ENCODE assay signal across 22 mouse cellular contexts in genomic region chr4:120280432-120280831, GRCm38 (mm10). TPM values are rescaled to one million over a fixed set of nuclear protein-coding genes. Genes with fewer than 3 reads are reported as not detected.
DNase-seq lines count a peak whose midpoint lies in the region; ATAC-seq and TF ChIP-seq lines count a peak whose summit lies in the region.
"Had no signal": no experiment of that assay in that cellular context is flagged by ENCODE, and none has a peak within 500 bp of the region (broad histone marks: within the 10 kb centered on the region; RNA-seq: fewer than 3 reads in every experiment).

No protein-coding gene starts in this region.

- no peak for TF ChIP-seq CTCF in left cerebral cortex, adult 2 months (IDR thresholded peaks at IDR 0.05)

- DNase-seq in forebrain, embryonic 11.5 days (ENCODE audit: low spot score) = no peak
- no peak for DNase-seq in frontal cortex, postnatal 14 days (ENCODE audit: low spot score in 2 of 2)
- DNase-seq in left cerebral cortex, adult 2 months (ENCODE audit: extremely low spot score in 1 of 2, low spot score in 2 of 2) = no peak
- no peak for DNase-seq in left cerebral cortex, postnatal 4 days
- peak; percentile 72 for DNase-seq in brain, adult 2 months (ENCODE audit: low read depth, low spot score)
- DNase-seq: adrenal gland, postnatal 10 days; B cell, adult 2 months; cerebellum, adult 2 months; gastrocnemius, postnatal 10 days; heart, adult 2 months; heart, postnatal 14 days had no signal

- H3K9ac ChIP-seq in forebrain, embryonic 13.5 days = no peak overlapping the region
- H3K9ac ChIP-seq in forebrain, embryonic 11.5 days (ENCODE audit: low read length) = no peak overlapping the region
- H3K9ac ChIP-seq: heart, embryonic 15.5 days; hindbrain, embryonic 13.5 days had no signal

- ATAC-seq in forebrain, embryonic 13.5 days = no peak
- ATAC-seq in forebrain, embryonic 11.5 days (replicated peaks; ENCODE audit: low FRiP score) = no peak
- peak; percentile 39 for ATAC-seq in frontal cortex, adult (ENCODE audit: low TSS enrichment)
- no peak for ATAC-seq in activated CD4-positive, CD25-positive, alpha-beta regulatory T cell, adult 4 months
- ATAC-seq: CD4-positive, CD25-positive, alpha-beta regulatory T cell, adult 4 months; hindbrain, postnatal 0 days had no signal

- H3K4me1 ChIP-seq in forebrain, embryonic 13.5 days = peaks cover 99% of the 10 kb centered on the region
- peaks cover 13% of the 10 kb centered on the region for H3K4me1 ChIP-seq in forebrain, embryonic 11.5 days (replicated peaks; ENCODE audit: control insufficient read depth, insufficient read depth, low read length)

- no peak overlapping the region for H3K4me3 ChIP-seq in forebrain, embryonic 13.5 days
- no peak overlapping the region for H3K4me3 ChIP-seq in forebrain, embryonic 11.5 days (ENCODE audit: low read depth, low read length)
- H3K4me3 ChIP-seq in left cerebral cortex, adult 2 months = no peak overlapping the region
- H3K4me3 ChIP-seq: embryonic facial prominence, embryonic 10.5 days; heart, adult 2 months; heart, embryonic 15.5 days; hindbrain, embryonic 13.5 days had no signal

- H3K27ac ChIP-seq in forebrain, embryonic 13.5 days = peak overlapping the region; percentile 95
- H3K27ac ChIP-seq in forebrain, embryonic 11.5 days (ENCODE audit: low read depth, low read length) = no peak overlapping the region
- peak overlapping the region; percentile 19; the same call in 1 of the 2 replicates for H3K27ac ChIP-seq in left cerebral cortex, adult 2 months
- H3K27ac ChIP-seq: embryonic facial prominence, embryonic 10.5 days; heart, adult 2 months; heart, embryonic 15.5 days; hindbrain, embryonic 13.5 days; hindbrain, postnatal 0 days had no signal

- peak overlapping the region; percentile 92; the same call in 1 of the 2 replicates for H3K4me2 ChIP-seq in forebrain, embryonic 13.5 days
- H3K4me2 ChIP-seq in forebrain, embryonic 11.5 days (ENCODE audit: low read depth, low read length, severe bottlenecking) = no peak overlapping the region
- H3K4me2 ChIP-seq: heart, embryonic 11.5 days; heart, embryonic 15.5 days; hindbrain, embryonic 13.5 days had no signal

- peaks cover 11% of the 10 kb centered on the region for H3K36me3 ChIP-seq in forebrain, embryonic 13.5 days (ENCODE audit: poor library complexity, severe bottlenecking)
- no peaks in the 10 kb centered on the region for H3K36me3 ChIP-seq in forebrain, embryonic 11.5 days (ENCODE audit: control insufficient read depth, insufficient read depth, low read length)
- H3K36me3 ChIP-seq: embryonic facial prominence, embryonic 10.5 days; G1E; heart, embryonic 15.5 days had no signal

- peaks cover 8% of the 10 kb centered on the region; the same call in 1 of the 2 replicates for H3K27me3 ChIP-seq in forebrain, embryonic 13.5 days
- H3K27me3 ChIP-seq in forebrain, embryonic 11.5 days (ENCODE audit: control insufficient read depth, insufficient read depth, low read length) = peaks cover 33% of the 10 kb centered on the region

- intact Hi-C loops in left cerebral cortex, adult 2 months (cut with DNase I) = no loop called here
- intact Hi-C loops in left cerebral cortex, postnatal 4 days (cut with DNase I) = loop anchor here (5.0 kb wide), 1 partner anchor 33 kb away; no protein-coding TSS in a partner anchor

- 85% methylated on average over 12 of the region's 12 CpGs for WGBS in forebrain, embryonic 13.5 days
- WGBS in forebrain, embryonic 11.5 days = 87% methylated on average over 12 of the region's 12 CpGs

- H3K9me3 ChIP-seq in forebrain, embryonic 13.5 days (replicated peaks) = no peaks in the 10 kb centered on the region
- no peaks in the 10 kb centered on the region for H3K9me3 ChIP-seq in forebrain, embryonic 11.5 days (ENCODE audit: control insufficient read depth, low read length)
- H3K9me3 ChIP-seq: embryonic facial prominence, embryonic 10.5 days; heart, embryonic 15.5 days; hindbrain, embryonic 13.5 days had no signal

RNA-seq across cellular contexts. Expression of gene Foxo6, which starts 6.7 kb away (rescaled TPM):
- polyA plus RNA-seq in forebrain, embryonic 13.5 days (2015; fragmentation: Nextera tagmentation; extraction: Ambion mirVana) = 3.1 and 3.8 TPM in 2 replicates
- 0.39 and 1.1 TPM in 2 replicates for polyA plus RNA-seq in forebrain, embryonic 11.5 days (2014; fragmentation: Nextera tagmentation; extraction: Ambion mirVana)
- total RNA-seq in left cerebral cortex, adult 2 months (2021) = 10 to 100 TPM; 11.3 to 17.1 TPM
- 10 to 100 TPM; 45.7 to 46.8 TPM for total RNA-seq in left cerebral cortex, postnatal 4 days (2021)
- not detected for polyA plus RNA-seq in activated CD4-positive, CD25-positive, alpha-beta regulatory T cell, adult 4 months (2017; shearing (Covaris generic))
- total RNA-seq: G1E; hematopoietic stem cell, adult 5-6 weeks had no signal
- polyA plus RNA-seq: CD4-positive, CD25-positive, alpha-beta regulatory T cell, adult 4 months; G1E had no signal
